Mouse (Mus musculus): Measurements from ENCODE around the gene Fmod. TPM values are rescaled to one million over a fixed set of nuclear protein-coding genes. Genes with fewer than 3 reads are reported as not detected.

The Fmod gene
- total and polyA plus RNA-seq, 3 experiments = 9.3 to 14.5 (median 9.4) TPM

DNA sequence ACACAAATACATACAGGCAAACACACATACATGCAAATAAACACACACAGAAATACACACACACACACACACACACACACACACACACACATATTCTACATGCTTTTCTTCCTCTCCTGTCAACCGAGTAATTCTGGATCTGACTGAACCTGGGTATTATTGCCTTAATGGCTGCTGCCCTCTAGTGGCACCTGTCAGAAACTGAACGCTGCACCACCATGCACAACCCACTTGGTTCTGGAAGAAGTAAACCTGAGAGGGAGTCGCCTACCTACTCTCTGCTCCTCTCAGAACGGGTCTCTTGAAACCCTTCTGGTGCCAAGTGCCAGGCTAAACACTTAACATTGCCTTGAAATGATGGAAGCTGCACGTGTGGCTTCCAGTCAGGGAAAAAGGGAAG, 11.7 kb downstream of the Fmod start:
- Histone ChIP-seq H3K27me3 (ENCODE audit: control insufficient read depth, insufficient read depth, low read length) (no peaks in the 10 kb centered on the region), H3K4me1 (ENCODE audit: control insufficient read depth, insufficient read depth, low read length) (peaks cover 1% of the 10 kb centered on the region; the same call in 1 of the 2 replicates), H3K4me3 (no peak overlapping the region), H3K9ac (ENCODE audit: low read depth, low read length) (no peak overlapping the region), H3K79me2 (replicated peaks; ENCODE audit: control insufficient read depth, insufficient read depth, low read length) (no peaks in the 10 kb centered on the region), H3K27ac (no peak overlapping the region), H3K36me3 (ENCODE audit: control insufficient read depth, insufficient read depth, low read length) (no peaks in the 10 kb centered on the region)
- intact Hi-C loops (cut with DNase I) = loop anchor here (1.0 kb wide), 1 partner anchor 312 kb away; no protein-coding TSS in a partner anchor
- peak; percentile 84; the same call in 1 of the 2 replicates for TF ChIP-seq EP300 (IDR thresholded peaks at IDR 0.05; ENCODE audit: insufficient read depth, low read depth, low read length)
- TF ChIP-seq CTCF (IDR thresholded peaks at IDR 0.05) = peak; percentile 84
- no peak for TF ChIP-seq POLR2A (IDR thresholded peaks at IDR 0.05; ENCODE audit: insufficient read depth, low read depth, low read length)
- DNase-seq = peak; percentile 64 to 73
- 6% methylated on average over 5 of the region's 5 CpGs for WGBS

- H3K79me2 ChIP-seq (replicated peaks; ENCODE audit: control insufficient read depth, insufficient read depth, low read length) = no peaks in the 10 kb centered on the region
- H3K4me3 ChIP-seq = no peak overlapping the region
- H3K36me3 ChIP-seq (ENCODE audit: control insufficient read depth, insufficient read depth, low read length) = no peaks in the 10 kb centered on the region
- H3K4me1 ChIP-seq (ENCODE audit: control insufficient read depth, insufficient read depth, low read length) = peaks cover 1% of the 10 kb centered on the region; the same call in 1 of the 2 replicates
- TF ChIP-seq EP300 (IDR thresholded peaks at IDR 0.05; ENCODE audit: insufficient read depth, low read depth, low read length) (no peak), POLR2A (IDR thresholded peaks at IDR 0.05; ENCODE audit: insufficient read depth, low read depth, low read length) (no peak), CTCF (IDR thresholded peaks at IDR 0.05) (no peak)
- intact Hi-C loops (cut with DNase I) = no loop called here
- no peak overlapping the region for H3K27ac ChIP-seq
- no peak for DNase-seq
- no peaks in the 10 kb centered on the region for H3K27me3 ChIP-seq (ENCODE audit: control insufficient read depth, insufficient read depth, low read length)
- no peak overlapping the region for H3K9ac ChIP-seq (ENCODE audit: low read depth, low read length)
- WGBS = 64% methylated on average over 6 of the region's 6 CpGs
Measured at GRCm38 (mm10) chr1:134049542-134049941, 12.5 kb downstream of the Fmod start.

GRCm38 (mm10) chr1:134053207-134053606, 16.2 kb downstream of the Fmod start:
- peak; percentile 85 for TF ChIP-seq EP300 (IDR thresholded peaks at IDR 0.05; ENCODE audit: insufficient read depth, low read depth, low read length)
- TF ChIP-seq CTCF (IDR thresholded peaks at IDR 0.05) = no peak; the same call in 1 of the 2 replicates
- no peak for TF ChIP-seq POLR2A (IDR thresholded peaks at IDR 0.05; ENCODE audit: insufficient read depth, low read depth, low read length)
- Histone ChIP-seq H3K27ac (no peak overlapping the region), H3K4me3 (no peak overlapping the region), H3K27me3 (ENCODE audit: control insufficient read depth, insufficient read depth, low read length) (no peaks in the 10 kb centered on the region), H3K36me3 (ENCODE audit: control insufficient read depth, insufficient read depth, low read length) (no peaks in the 10 kb centered on the region), H3K4me1 (ENCODE audit: control insufficient read depth, insufficient read depth, low read length) (peaks cover 11% of the 10 kb centered on the region), H3K79me2 (replicated peaks; ENCODE audit: control insufficient read depth, insufficient read depth, low read length) (no peaks in the 10 kb centered on the region), H3K9ac (ENCODE audit: low read depth, low read length) (no peak overlapping the region)
- 4% methylated on average over 6 of the region's 6 CpGs for WGBS
- intact Hi-C loops (cut with DNase I) = loop anchor here (1.0 to 10.0 kb wide), 2 partner anchors 53 to 182 kb away; partner anchors contain the start of gene Adora1
- DNase-seq = peak; percentile 82 to 89

DNA sequence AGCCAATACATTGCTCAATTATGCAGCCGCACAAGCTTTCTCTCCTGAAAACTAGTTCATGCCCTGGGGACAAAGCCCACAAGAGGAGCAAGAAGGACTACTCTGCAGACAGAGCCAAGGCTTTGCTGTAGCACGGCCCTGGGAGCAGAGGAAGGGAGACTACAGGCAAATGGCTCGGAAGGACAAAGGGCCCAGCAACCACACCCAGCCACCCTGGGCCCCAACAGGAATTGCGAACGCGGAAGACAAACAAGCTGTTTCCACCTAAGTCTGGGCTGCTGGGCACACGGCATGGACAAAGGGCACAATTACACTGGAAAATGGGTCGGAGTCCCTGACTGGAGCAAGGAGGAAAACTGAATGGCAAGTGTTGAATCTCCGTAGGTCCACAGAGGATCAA, 18.0 kb downstream of the Fmod start:
- H3K27ac ChIP-seq = peak overlapping the region; percentile 63
- no peak overlapping the region for H3K9ac ChIP-seq (ENCODE audit: low read depth, low read length)
- H3K36me3 ChIP-seq (ENCODE audit: control insufficient read depth, insufficient read depth, low read length) = no peaks in the 10 kb centered on the region
- H3K4me3 ChIP-seq = no peak overlapping the region
- peak in 1 of 2 experiments; percentile 29 for DNase-seq
- TF ChIP-seq CTCF (IDR thresholded peaks at IDR 0.05) = no peak
- 0 out of 2 replicates have a peak, but pooled peaks have one; percentile 46 for TF ChIP-seq EP300 (IDR thresholded peaks at IDR 0.05; ENCODE audit: insufficient read depth, low read depth, low read length)
- peak; percentile 50 for TF ChIP-seq POLR2A (IDR thresholded peaks at IDR 0.05; ENCODE audit: insufficient read depth, low read depth, low read length)
- H3K27me3 ChIP-seq (ENCODE audit: control insufficient read depth, insufficient read depth, low read length) = no peaks in the 10 kb centered on the region
- H3K79me2 ChIP-seq (replicated peaks; ENCODE audit: control insufficient read depth, insufficient read depth, low read length) = no peaks in the 10 kb centered on the region
- 47% methylated on average over 9 of the region's 9 CpGs for WGBS
- intact Hi-C loops (cut with DNase I) = loop anchor here (1.0 to 10.0 kb wide), 2 partner anchors 20 to 180 kb away; partner anchors contain the start of gene Adora1
- peaks cover 12% of the 10 kb centered on the region for H3K4me1 ChIP-seq (ENCODE audit: control insufficient read depth, insufficient read depth, low read length)

DNA sequence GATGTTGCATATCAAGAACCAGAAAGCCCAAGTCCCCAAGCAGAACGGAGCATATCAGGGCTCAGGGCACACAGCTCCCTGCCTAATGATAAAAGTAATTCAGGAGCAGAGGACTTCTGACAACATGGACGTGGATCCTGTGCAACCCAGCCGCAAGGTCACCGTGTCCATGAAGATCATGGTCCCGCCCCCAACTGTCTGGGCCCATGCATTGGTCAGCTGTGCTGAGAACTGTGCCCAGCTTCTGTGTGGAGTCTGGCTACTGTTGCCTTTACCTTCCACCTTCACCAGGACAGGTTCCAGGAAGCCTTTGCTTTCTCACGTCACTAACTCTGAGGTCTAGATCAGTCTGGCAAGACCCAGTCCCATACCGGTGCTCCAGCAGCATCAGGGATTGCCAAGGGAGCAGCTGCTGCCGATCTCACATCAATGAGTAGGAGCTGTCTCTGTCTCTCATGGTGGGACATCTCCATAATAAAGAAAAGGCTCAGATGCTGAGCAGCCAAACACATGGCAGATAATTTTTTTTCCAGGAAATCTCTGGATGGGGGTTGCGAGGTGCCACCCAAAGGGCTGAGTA, 18.7 kb downstream of the Fmod start:
- H3K4me3 ChIP-seq = no peak overlapping the region
- no peaks in the 10 kb centered on the region for H3K36me3 ChIP-seq (ENCODE audit: control insufficient read depth, insufficient read depth, low read length)
- peak overlapping the region; percentile 63 for H3K27ac ChIP-seq
- no peaks in the 10 kb centered on the region for H3K27me3 ChIP-seq (ENCODE audit: control insufficient read depth, insufficient read depth, low read length)
- peaks cover 18% of the 10 kb centered on the region for H3K4me1 ChIP-seq (ENCODE audit: control insufficient read depth, insufficient read depth, low read length)
- intact Hi-C loops (cut with DNase I) = loop anchor here (1.0 to 10.0 kb wide), 2 partner anchors 20 to 179 kb away; partner anchors contain the start of gene Adora1
- no peak overlapping the region for H3K9ac ChIP-seq (ENCODE audit: low read depth, low read length)
- no peaks in the 10 kb centered on the region for H3K79me2 ChIP-seq (replicated peaks; ENCODE audit: control insufficient read depth, insufficient read depth, low read length)
- DNase-seq = no peak
- 81% methylated on average over 9 of the region's 9 CpGs for WGBS
- TF ChIP-seq POLR2A (IDR thresholded peaks at IDR 0.05; ENCODE audit: insufficient read depth, low read depth, low read length) (no peak), CTCF (IDR thresholded peaks at IDR 0.05) (no peak), EP300 (IDR thresholded peaks at IDR 0.05; ENCODE audit: insufficient read depth, low read depth, low read length) (no peak)

DNA sequence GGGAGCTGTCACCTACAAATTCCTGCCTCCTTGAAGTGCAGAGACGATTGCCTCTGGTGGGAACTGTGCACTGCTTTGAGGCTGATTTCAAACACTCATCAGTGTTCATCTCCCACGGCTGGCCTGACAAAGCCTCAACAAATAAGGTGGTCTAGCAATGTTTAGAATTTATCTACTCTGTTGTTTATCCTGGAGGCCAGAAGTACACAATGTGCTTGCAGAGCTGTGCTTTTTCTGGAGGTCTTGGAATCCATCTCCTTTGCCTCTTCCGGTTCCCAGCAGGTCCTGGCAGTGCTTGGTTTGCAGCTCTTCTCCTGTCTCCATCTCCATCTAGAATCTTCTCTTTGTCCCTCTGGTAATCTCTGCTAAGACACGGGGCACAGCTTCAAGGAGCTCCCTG, 19.2 kb downstream of the Fmod start:
- Histone ChIP-seq H3K4me1 (ENCODE audit: control insufficient read depth, insufficient read depth, low read length) (peaks cover 20% of the 10 kb centered on the region), H3K79me2 (replicated peaks; ENCODE audit: control insufficient read depth, insufficient read depth, low read length) (no peaks in the 10 kb centered on the region), H3K36me3 (ENCODE audit: control insufficient read depth, insufficient read depth, low read length) (no peaks in the 10 kb centered on the region), H3K9ac (ENCODE audit: low read depth, low read length) (no peak overlapping the region), H3K27ac (no peak overlapping the region), H3K27me3 (ENCODE audit: control insufficient read depth, insufficient read depth, low read length) (no peaks in the 10 kb centered on the region), H3K4me3 (no peak overlapping the region)
- DNase-seq = no peak
- TF ChIP-seq CTCF (IDR thresholded peaks at IDR 0.05) (no peak), POLR2A (IDR thresholded peaks at IDR 0.05; ENCODE audit: insufficient read depth, low read depth, low read length) (no peak), EP300 (IDR thresholded peaks at IDR 0.05; ENCODE audit: insufficient read depth, low read depth, low read length) (no peak)
- 76% methylated on average over 4 of the region's 4 CpGs for WGBS
- intact Hi-C loops (cut with DNase I) = loop anchor here (10.0 kb wide), 1 partner anchor 179 kb away; the partner anchor contains the start of gene Adora1

Measured in heart, adult 2 months (tissue).